Mouse (Mus musculus) neural tube, embryonic 10.5 days (tissue): ENCODE data around the gene Tiam2.

Experiments
- DNase-seq: peaks from one replicate; pipeline ENCODE4 v3.0.0-alpha.2; 2017; ENCODE audit warnings: low spot score; ENCODE audit errors: extremely low spot score

The Tiam2 gene

GRCm38 (mm10) chr17:3393981-3394380 is 67.6 kb downstream of the Tiam2 start:
- DNase-seq, result no peak

GRCm38 (mm10) chr17:3394985-3395384 is 68.6 kb downstream of the Tiam2 start:
- DNase-seq, result no peak

GRCm38 (mm10) chr17:3396881-3397281 is 70.5 kb downstream of the Tiam2 start:
- no peak for DNase-seq

- no peak for DNase-seq
Observed at GRCm38 (mm10) chr17:3397836-3398235, 71.5 kb downstream of the Tiam2 start.

- no peak for DNase-seq
Observed at GRCm38 (mm10) chr17:3405350-3406073, 79.1 kb downstream of the Tiam2 start.

GRCm38 (mm10) chr17:3407051-3407450 is 80.7 kb downstream of the Tiam2 start:
- no peak for DNase-seq

- no peak for DNase-seq
Observed at GRCm38 (mm10) chr17:3410307-3410706, 83.9 kb downstream of the Tiam2 start.

- DNase-seq, result no peak
Observed at GRCm38 (mm10) chr17:3412771-3413170, 86.4 kb downstream of the Tiam2 start.

- no peak for DNase-seq
Observed at GRCm38 (mm10) chr17:3415580-3415979, 89.2 kb downstream of the Tiam2 start.

GRCm38 (mm10) chr17:3416401-3416800 is 90.0 kb downstream of the Tiam2 start:
- DNase-seq, result no peak

- DNase-seq, result no peak
Observed at GRCm38 (mm10) chr17:3419368-3419928, 93.1 kb downstream of the Tiam2 start.

GRCm38 (mm10) chr17:3420148-3420547 is 93.8 kb downstream of the Tiam2 start:
- DNase-seq, result no peak

GRCm38 (mm10) chr17:3423416-3423815 is 97.0 kb downstream of the Tiam2 start:
- DNase-seq, result no peak

- no peak for DNase-seq
Observed at GRCm38 (mm10) chr17:3428659-3429058, 102.3 kb downstream of the Tiam2 start.

- no peak for DNase-seq
Observed at GRCm38 (mm10) chr17:3432590-3433498, 106.5 kb downstream of the Tiam2 start.

GRCm38 (mm10) chr17:3433521-3434271 is 107.3 kb downstream of the Tiam2 start:
- DNase-seq, result no peak

GRCm38 (mm10) chr17:3435299-3435698 is 108.9 kb downstream of the Tiam2 start:
- DNase-seq, result no peak

- no peak for DNase-seq
Observed at GRCm38 (mm10) chr17:3436841-3437515, 110.6 kb downstream of the Tiam2 start.

- DNase-seq, result no peak
Observed at GRCm38 (mm10) chr17:3442526-3443401, 116.4 kb downstream of the Tiam2 start.
